Mouse (Mus musculus) T-helper 17 cell (primary cell): ENCODE results near the gene Gal3st2c.
"Not testable (repeated sequence)": the region's sequence is repeated elsewhere in the genome, so short reads cannot be mapped to it uniquely, and the experiment has no call there.

ENCODE experiments used
- in situ Hi-C, 2 experiments: fragments of 300-600 bp; cut with MboI, MseI; formaldehyde crosslinking; loops; 1 replicate in 1 of 2; 2 replicates in 1 of 2; pipeline ENCODE4 v1.15.1; 2025; ENCODE audit warnings: high pct_unique_total_duplicates in 2 of 2

The Gal3st2c gene

GRCm38 (mm10) chr1:93990209-93990608 is at the start of gene Gal3st2c:
Gene Gal3st2c (plus strand): TSS chr1:93990509.
- in situ Hi-C loops = loop anchor here (5.0 kb wide), 2 partner anchors 68 to 133 kb away; no protein-coding TSS in a partner anchor

GRCm38 (mm10) chr1:93949087-93949486 is 41.2 kb upstream of the Gal3st2c start:
- in situ Hi-C loops = not testable (repeated sequence)

DNA sequence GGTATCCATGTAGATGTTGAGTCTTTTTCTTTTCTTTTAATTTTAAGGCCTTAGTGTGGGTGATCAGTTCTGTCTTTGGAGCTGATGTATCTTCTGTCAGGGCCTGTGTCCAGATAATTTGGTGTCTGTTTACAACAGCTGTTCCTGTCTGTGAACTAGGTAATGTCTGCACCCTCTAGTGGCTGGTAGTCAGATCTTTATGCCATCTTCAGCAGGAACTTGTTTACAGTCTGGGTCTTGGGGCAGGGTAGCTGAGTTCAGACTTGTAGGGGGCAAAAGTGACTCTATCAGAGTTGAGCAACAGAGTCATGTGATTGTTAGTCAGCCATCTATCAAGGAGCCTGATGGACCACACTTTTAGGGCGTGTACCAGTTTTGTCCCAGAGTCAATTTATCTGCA is 23.8 kb upstream of the Gal3st2c start:
- in situ Hi-C loops = loop anchor here in 1 of 2 experiments (10.0 kb wide), 1 partner anchor 72 kb away; no protein-coding TSS in a partner anchor

DNA sequence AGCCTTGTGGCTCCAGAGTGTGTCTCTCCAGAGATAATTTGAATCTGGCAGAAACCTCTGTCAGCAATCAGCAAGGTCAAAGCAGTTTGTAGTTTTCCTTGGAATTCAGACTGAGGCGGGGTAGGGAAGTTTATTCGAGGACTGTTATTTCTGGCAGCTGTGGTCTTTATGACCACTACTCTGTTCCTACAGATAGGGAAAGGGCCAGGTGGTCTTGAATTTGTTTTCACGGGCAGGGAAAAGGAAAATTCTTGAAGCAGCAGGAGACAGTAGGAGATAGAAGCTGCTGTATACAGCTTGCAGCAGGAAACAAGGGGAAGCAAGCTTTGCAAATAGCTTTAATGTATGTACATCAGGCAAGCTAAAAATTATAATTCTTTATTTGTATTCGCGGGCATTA is 19.9 kb upstream of the Gal3st2c start:
- in situ Hi-C loops = not testable (repeated sequence)

GRCm38 (mm10) chr1:93970797-93971196 is 19.5 kb upstream of the Gal3st2c start:
- in situ Hi-C loops = not testable (repeated sequence)

GRCm38 (mm10) chr1:93975764-93976163 is 14.5 kb upstream of the Gal3st2c start:
- in situ Hi-C loops = not testable (repeated sequence)

DNA sequence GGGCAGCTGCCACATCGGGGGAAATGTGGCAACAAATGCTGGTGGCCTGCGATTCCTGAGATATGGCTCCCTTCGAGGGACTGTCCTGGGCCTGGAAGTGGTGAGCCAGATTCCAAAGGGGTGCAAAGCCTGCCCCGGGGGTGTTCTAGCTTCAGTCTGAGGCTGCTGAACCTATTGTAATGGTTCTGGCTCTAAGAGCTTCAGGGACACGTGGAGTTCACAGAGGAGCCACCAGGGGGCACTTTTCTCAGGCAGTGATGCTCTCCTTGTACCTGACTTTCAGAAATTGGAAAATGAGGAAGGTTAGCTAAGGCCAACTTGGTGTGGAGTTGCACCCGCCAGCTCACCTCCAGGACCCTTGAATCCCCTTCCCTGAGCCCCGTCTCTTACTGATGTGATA is 12.0 kb upstream of the Gal3st2c start:
- in situ Hi-C loops = not testable (repeated sequence)

- in situ Hi-C loops = loop anchor here in 1 of 2 experiments (5.0 to 10.0 kb wide), 2 partner anchors 94 to 134 kb away; no protein-coding TSS in a partner anchor
Measured at GRCm38 (mm10) chr1:93980932-93981331, 9.4 kb upstream of the Gal3st2c start.

- in situ Hi-C loops = loop anchor here (5.0 to 10.0 kb wide), 2 partner anchors 89 to 91 kb away; no protein-coding TSS in a partner anchor
Measured at GRCm38 (mm10) chr1:93986167-93986566, 4.1 kb upstream of the Gal3st2c start.

GRCm38 (mm10) chr1:93988786-93989185 is 1.5 kb upstream of the Gal3st2c start:
- in situ Hi-C loops = loop anchor here (5.0 to 10.0 kb wide), 2 partner anchors 86 to 89 kb away; no protein-coding TSS in a partner anchor

DNA sequence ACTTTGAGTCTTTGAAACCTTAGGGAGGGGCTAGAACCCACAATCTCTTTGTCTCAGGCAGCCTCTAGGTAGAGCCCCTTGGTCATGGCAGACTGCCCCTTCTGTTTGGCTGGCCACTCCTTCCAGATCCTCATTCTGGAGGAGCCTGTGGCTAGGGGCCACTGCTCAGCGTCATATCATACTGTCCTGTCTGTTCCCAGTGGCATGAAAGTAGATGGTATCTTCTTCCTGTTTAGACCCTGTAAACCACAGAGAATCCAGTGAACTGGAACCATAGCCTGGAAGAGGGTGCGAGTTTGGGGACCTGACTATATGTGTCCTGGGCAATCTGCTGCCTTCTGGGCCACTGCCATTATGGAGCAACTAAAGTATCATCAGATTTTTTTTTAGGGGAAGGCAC is 759 bp downstream of the Gal3st2c start:
- in situ Hi-C loops = loop anchor here (5.0 kb wide), 2 partner anchors 69 to 134 kb away; no protein-coding TSS in a partner anchor

- in situ Hi-C loops = loop anchor here (5.0 kb wide), 2 partner anchors 69 to 134 kb away; no protein-coding TSS in a partner anchor
Measured at GRCm38 (mm10) chr1:93991491-93991890, 1.2 kb downstream of the Gal3st2c start.

DNA sequence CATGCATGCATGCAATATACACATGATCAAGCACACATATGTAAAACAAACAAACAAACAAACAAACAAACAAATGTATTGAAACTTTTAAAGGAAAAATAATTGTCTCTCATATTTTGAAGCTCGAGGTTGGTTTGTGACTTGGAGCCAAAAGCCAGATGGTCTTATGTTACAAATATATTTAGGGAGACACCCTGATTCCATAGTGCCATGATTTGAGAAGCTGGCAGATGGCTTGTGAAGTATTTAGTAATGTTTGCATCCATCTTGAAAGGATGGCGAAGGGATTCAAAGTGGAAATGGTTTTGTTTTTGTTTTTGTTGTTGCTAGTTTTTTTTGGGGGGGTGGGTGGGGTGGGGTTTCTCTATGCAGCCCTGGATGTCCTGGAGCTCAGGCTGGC is 10.7 kb downstream of the Gal3st2c start:
- in situ Hi-C loops = no loop called here

DNA sequence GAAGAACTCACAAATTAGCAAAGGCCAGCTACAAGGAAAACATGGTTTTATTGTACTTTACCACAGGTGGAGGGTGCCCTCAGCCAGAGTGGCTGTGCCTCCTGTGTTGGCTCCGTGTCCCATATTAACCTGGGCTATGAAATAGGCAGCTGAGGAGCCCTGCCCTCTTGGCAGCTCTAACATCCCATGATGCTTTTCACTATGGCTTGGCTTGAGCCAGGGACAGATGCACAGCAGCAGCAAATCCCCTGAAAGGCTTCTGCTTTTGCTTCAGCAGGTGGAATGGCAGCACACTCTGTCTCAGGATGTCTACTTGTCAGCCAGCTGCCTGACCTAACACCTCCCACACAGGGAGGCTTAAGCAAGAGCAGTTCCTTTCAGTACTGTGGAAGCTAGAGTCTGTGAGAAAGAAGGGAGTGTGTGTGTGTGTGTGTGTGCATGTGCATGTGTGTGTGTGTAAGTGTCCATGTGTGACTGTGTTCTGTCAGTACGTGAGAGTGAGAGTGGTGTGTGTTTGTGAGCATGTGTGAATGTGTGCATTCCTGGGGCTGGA is 15.7 kb downstream of the Gal3st2c start:
- in situ Hi-C loops = loop anchor here (5.0 kb wide), 2 partner anchors 64 to 134 kb away; no protein-coding TSS in a partner anchor

- in situ Hi-C loops = loop anchor here (5.0 kb wide), 2 partner anchors 67 to 137 kb away; no protein-coding TSS in a partner anchor
Measured at GRCm38 (mm10) chr1:94008826-94009225, 18.5 kb downstream of the Gal3st2c start.

GRCm38 (mm10) chr1:94011643-94012042 is 21.3 kb downstream of the Gal3st2c start:
- in situ Hi-C loops = no loop called here

- in situ Hi-C loops = loop anchor here (5.0 to 10.0 kb wide), 2 partner anchors 62 to 1515 kb away; no protein-coding TSS in a partner anchor
Measured at GRCm38 (mm10) chr1:94020151-94020550, 29.8 kb downstream of the Gal3st2c start, which contains the start of gene Neu4. Gene Neu4 (plus strand): TSS chr1:94020451.

- in situ Hi-C loops = loop anchor here (10.0 to 25.0 kb wide), 5 partner anchors 1090 to 1965 kb away; partner anchors contain the start of genes Ankmy1 (in 1 of the 2), Capn10 (in 1 of the 2), Dusp28 (in 1 of the 2) and Rnpepl1 (in 1 of the 2)
Measured at GRCm38 (mm10) chr1:94027506-94028108, 37.3 kb downstream of the Gal3st2c start.

GRCm38 (mm10) chr1:94028741-94029140 is 38.4 kb downstream of the Gal3st2c start:
- in situ Hi-C loops = loop anchor here (10.0 to 25.0 kb wide), 5 partner anchors 1091 to 1966 kb away; partner anchors contain the start of genes Ankmy1 (in 1 of the 2), Capn10 (in 1 of the 2), Dusp28 (in 1 of the 2) and Rnpepl1 (in 1 of the 2)

DNA sequence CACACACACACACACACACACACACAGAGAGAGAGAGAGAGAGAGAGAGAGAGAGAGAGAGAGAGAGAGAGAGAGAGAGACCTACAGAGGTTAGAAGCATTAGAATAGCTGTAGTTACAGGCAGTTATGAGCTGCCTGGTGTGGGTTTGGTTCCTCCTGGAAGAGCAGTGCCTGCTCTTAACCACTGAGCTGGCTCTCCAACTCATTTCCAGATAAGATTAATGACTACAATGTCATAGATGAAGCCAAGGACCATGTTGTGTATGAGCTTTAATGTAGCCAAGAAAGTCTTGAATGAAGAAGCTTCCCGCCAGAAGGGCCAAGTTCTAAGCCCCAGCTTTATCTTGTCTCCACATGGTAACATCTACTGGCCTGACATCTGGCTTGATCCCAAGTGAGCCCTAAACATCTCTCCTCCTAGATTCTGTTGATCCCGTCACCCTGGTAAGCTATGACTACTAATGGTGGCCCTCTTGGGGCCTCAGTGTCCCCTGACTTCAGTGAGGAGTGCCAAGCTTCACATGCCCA is 42.8 kb downstream of the Gal3st2c start:
- in situ Hi-C loops = loop anchor here (25.0 kb wide), 4 partner anchors 1096 to 1971 kb away; partner anchors contain the start of genes Ankmy1 (in 1 of the 2), Capn10 (in 1 of the 2), Dusp28 (in 1 of the 2) and Rnpepl1 (in 1 of the 2)

GRCm38 (mm10) chr1:94034984-94035743 is 44.9 kb downstream of the Gal3st2c start:
- in situ Hi-C loops = loop anchor here (25.0 kb wide), 4 partner anchors 1098 to 1973 kb away; partner anchors contain the start of genes Ankmy1 (in 1 of the 2), Capn10 (in 1 of the 2), Dusp28 (in 1 of the 2) and Rnpepl1 (in 1 of the 2)
